Mouse (Mus musculus) megakaryocyte, embryonic 14.5 days (primary cell): ENCODE data around the gene Nhp2. TPM values are rescaled to one million over a fixed set of nuclear protein-coding genes. Genes with fewer than 3 reads are reported as not detected.

Experiments
- H3K27me3 ChIP-seq: replicated peaks from 2 replicates; pipeline ENCODE3; 2012; ENCODE audit warnings: inconsistent platforms
- H3K36me3 ChIP-seq: replicated peaks from 2 replicates; pipeline ENCODE3; 2012; ENCODE audit warnings: low read length, inconsistent platforms, mixed read lengths
- H3K4me1 ChIP-seq: 2 replicates; pipeline ENCODE4 v1.6.1; 2012; ENCODE audit warnings: inconsistent platforms
- H3K4me3 ChIP-seq: replicated peaks from 2 replicates; pipeline ENCODE3; 2012; ENCODE audit warnings: moderate library complexity, mild to moderate bottlenecking, inconsistent platforms
- H3K9me3 ChIP-seq: 2 replicates; pipeline ENCODE4 v1.6.1; 2012; ENCODE audit warnings: inconsistent platforms
- FLI1 ChIP-seq: IDR thresholded peaks from 2 replicates; pipeline ENCODE4 v1.6.1; 2012; ENCODE audit warnings: low read length, inconsistent platforms, mixed read lengths
- GATA1 ChIP-seq: IDR thresholded peaks from 3 replicates; pipeline ENCODE4 v1.6.1; 2012; ENCODE audit warnings: mixed read lengths, low read length, inconsistent platforms, borderline replicate concordance
- polyA plus RNA-seq: library from polyadenylated mRNA; stranded (reverse); fragments of >175 nt; gene quantifications from 2 replicates; pipeline ENCODE4 v1.2.3, GENCODE M21; 2012; ENCODE audit warnings: low replicate concordance; ENCODE audit not compliant: insufficient read depth

Gene Nhp2
- polyA plus RNA-seq, 1 experiment = 144 TPM

DNA sequence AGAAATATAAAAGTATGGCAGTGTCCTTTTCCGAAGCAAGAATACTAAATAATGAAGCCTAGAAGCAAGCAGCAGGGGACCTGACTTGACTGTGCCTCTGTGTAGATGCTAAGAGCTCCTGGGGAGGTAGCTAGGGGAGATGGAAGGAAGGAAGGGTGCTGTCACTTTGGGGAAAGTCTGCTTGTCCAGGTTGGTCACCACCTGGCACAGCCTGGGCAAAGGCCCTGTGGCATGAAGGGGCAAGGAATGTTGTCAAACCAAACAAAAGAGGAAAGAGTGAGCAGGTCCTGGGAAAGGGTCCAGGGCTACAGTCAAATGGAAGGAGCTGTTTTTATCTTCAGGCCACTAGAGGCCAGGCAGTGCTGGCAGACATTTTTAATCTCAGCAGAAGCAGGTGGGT is 32.5 kb upstream of the Nhp2 start:
- no peak overlapping the region for H3K4me3 ChIP-seq
- no peaks in the 10 kb centered on the region for H3K9me3 ChIP-seq
- TF ChIP-seq FLI1 (no peak), GATA1 (no peak)
- H3K36me3 ChIP-seq = peaks cover 61% of the 10 kb centered on the region
- H3K4me1 ChIP-seq = peaks cover 79% of the 10 kb centered on the region
- no peaks in the 10 kb centered on the region for H3K27me3 ChIP-seq

GRCm38 (mm10) chr11:51588833-51589232 is 30.7 kb upstream of the Nhp2 start:
- H3K36me3 ChIP-seq = peaks cover 79% of the 10 kb centered on the region
- no peaks in the 10 kb centered on the region for H3K9me3 ChIP-seq
- H3K4me3 ChIP-seq = no peak overlapping the region
- peaks cover 67% of the 10 kb centered on the region for H3K4me1 ChIP-seq
- no peaks in the 10 kb centered on the region for H3K27me3 ChIP-seq
- TF ChIP-seq FLI1 = no peak
- no peak for TF ChIP-seq GATA1

DNA sequence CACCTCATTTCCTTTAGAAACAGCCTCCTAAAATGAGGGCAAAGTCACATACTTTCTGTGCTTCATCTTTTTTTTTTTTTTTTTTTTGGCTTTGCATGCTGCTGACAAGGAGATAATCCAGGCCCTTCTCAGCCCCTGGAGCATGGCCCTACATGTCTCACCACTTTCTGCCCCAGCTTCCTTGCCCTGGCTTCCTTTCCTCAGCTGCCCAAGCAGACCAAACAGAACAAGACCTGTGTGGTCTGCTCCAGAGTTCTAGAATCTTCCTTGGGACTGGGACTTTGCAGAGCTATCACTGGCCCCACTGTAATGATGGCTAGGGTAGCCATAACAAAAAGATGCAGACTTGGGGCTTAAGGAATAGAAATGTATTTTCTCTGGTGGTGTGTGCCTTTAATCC is 29.5 kb upstream of the Nhp2 start:
- Histone ChIP-seq H3K4me3 (no peak overlapping the region), H3K4me1 (peaks cover 65% of the 10 kb centered on the region), H3K9me3 (no peaks in the 10 kb centered on the region), H3K36me3 (peaks cover 89% of the 10 kb centered on the region), H3K27me3 (no peaks in the 10 kb centered on the region)
- TF ChIP-seq GATA1 = no peak
- TF ChIP-seq FLI1 = no peak

DNA sequence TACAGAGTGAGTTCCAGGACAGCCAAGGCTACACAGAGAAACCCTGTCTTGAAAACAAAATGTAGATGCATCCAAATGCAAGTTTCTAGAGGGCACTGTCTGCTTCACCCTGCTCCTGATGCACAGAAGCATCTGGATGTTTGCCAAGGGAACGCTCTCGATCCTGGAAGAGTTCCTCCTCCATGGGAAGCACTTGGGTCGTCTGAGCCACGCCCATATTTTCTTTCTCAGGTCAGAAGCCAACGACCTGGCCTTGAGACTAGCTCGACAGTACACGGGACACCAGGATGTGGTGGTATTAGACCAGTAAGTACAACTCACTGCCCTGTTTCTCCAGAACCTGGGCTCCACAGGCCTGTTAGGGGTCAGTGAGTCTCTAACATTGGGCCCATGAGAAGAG is 28.4 kb upstream of the Nhp2 start:
- peaks cover 94% of the 10 kb centered on the region for H3K36me3 ChIP-seq

DNA sequence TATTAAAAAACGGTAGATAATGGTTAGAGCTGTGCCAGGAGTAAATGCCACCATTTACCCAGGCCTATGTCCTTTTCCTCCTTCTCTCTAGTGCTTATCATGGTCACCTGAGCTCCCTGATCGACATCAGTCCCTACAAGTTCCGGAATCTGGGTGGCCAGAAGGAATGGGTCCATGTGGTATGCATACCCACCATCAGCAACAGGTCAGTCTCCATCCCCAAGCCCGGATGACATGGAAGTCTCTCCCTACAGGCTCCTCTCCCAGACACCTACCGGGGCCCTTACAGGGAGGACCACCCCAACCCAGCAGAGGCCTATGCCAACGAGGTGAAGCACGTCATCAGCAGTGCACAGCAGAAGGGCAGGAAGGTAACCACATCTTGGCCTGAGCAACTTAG is 27.6 kb upstream of the Nhp2 start:
- Histone ChIP-seq H3K36me3 (peaks cover 94% of the 10 kb centered on the region), H3K9me3 (no peaks in the 10 kb centered on the region), H3K4me1 (peaks cover 57% of the 10 kb centered on the region), H3K27me3 (no peaks in the 10 kb centered on the region), H3K4me3 (no peak overlapping the region)
- TF ChIP-seq GATA1 (no peak), FLI1 (no peak)

More for the DNA sequence above, 28.4 kb upstream of the Nhp2 start:
- TF ChIP-seq FLI1 (no peak), GATA1 (no peak)
- no peak overlapping the region for H3K4me3 ChIP-seq
- H3K4me1 ChIP-seq = peaks cover 58% of the 10 kb centered on the region
- H3K9me3 ChIP-seq = no peaks in the 10 kb centered on the region
- no peaks in the 10 kb centered on the region for H3K27me3 ChIP-seq

- H3K27me3 ChIP-seq = no peaks in the 10 kb centered on the region
- TF ChIP-seq GATA1 (no peak), FLI1 (no peak)
- H3K36me3 ChIP-seq = peaks cover 94% of the 10 kb centered on the region
- no peaks in the 10 kb centered on the region for H3K9me3 ChIP-seq
- peaks cover 56% of the 10 kb centered on the region for H3K4me1 ChIP-seq
- no peak overlapping the region for H3K4me3 ChIP-seq
Measured at GRCm38 (mm10) chr11:51593368-51593767, 26.2 kb upstream of the Nhp2 start.

DNA sequence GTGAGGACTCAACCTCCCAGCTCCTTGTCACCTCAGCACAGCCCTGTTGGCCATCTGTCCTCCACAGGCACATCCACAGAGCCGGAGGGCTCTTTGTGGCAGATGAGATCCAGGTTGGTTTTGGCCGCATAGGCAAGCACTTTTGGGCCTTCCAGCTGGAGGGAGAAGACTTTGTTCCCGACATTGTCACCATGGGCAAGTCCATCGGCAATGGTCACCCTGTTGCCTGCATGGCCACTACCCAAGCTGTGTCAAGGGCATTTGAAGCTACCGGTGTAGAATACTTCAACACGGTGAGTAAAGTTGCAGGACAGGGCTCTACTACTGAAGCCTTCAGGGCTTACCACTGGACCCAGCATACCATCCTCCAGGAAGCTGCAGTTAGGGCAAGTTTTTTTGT is 25.7 kb upstream of the Nhp2 start:
- Histone ChIP-seq H3K9me3 (no peaks in the 10 kb centered on the region), H3K27me3 (no peaks in the 10 kb centered on the region), H3K4me1 (peaks cover 57% of the 10 kb centered on the region), H3K36me3 (peaks cover 95% of the 10 kb centered on the region), H3K4me3 (no peak overlapping the region)
- no peak for TF ChIP-seq FLI1
- no peak for TF ChIP-seq GATA1

DNA sequence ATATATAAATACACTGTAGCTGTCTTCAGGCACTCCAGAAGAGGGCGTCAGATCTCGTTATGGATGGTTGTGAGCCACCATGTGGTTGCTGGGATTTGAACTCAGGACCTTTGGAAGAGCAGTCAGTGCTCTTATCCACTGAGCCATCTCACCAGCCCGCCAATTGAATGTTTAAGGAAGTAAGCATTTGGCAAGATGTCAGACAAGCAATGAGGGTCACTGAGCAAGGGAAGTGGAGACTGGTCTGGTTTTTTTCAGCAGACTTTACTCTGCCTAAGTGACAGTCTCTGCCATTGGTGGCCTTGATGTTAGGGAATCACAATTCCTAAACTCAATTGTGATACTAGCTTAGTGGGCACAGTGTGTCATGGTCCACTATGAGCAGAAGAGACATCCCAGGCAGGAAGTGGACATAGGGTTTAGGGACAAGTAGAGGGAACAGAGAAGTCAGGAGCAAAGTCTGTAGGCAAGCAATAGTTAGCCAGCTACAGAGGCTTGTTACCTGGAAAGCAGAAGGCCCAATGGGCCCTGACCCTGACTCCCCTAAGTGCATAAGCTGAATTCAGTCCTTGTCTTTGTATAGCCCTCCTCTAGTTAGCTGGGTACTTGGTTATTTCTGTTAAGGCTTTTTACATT is 24.7 kb upstream of the Nhp2 start:
- TF ChIP-seq GATA1 (no peak), FLI1 (no peak)
- H3K9me3 ChIP-seq = no peaks in the 10 kb centered on the region
- H3K4me1 ChIP-seq = peaks cover 55% of the 10 kb centered on the region
- H3K4me3 ChIP-seq = no peak overlapping the region
- no peaks in the 10 kb centered on the region for H3K27me3 ChIP-seq
- H3K36me3 ChIP-seq = peaks cover 96% of the 10 kb centered on the region

GRCm38 (mm10) chr11:51595459-51596083 is 24.0 kb upstream of the Nhp2 start:
- no peak overlapping the region for H3K4me3 ChIP-seq
- H3K27me3 ChIP-seq = no peaks in the 10 kb centered on the region
- no peaks in the 10 kb centered on the region for H3K9me3 ChIP-seq
- H3K4me1 ChIP-seq = peaks cover 50% of the 10 kb centered on the region
- peaks cover 98% of the 10 kb centered on the region for H3K36me3 ChIP-seq
- TF ChIP-seq FLI1 (no peak), GATA1 (no peak)

GRCm38 (mm10) chr11:51597553-51597952 is 22.0 kb upstream of the Nhp2 start:
- no peak for TF ChIP-seq GATA1
- TF ChIP-seq FLI1 = no peak
- Histone ChIP-seq H3K4me1 (peaks cover 48% of the 10 kb centered on the region), H3K9me3 (no peaks in the 10 kb centered on the region), H3K4me3 (no peak overlapping the region), H3K36me3 (peaks cover 98% of the 10 kb centered on the region), H3K27me3 (no peaks in the 10 kb centered on the region)
